Mouse (Mus musculus): ENCODE data around the gene Pds5b. TPM values are rescaled to one million over a fixed set of nuclear protein-coding genes. Genes with fewer than 3 reads are reported as not detected.

Pds5b gene
- polyA plus RNA-seq, 1 experiment = 18.7 TPM

GRCm38 (mm10) chr5:150859642-150860194 is 186.2 kb downstream of the Pds5b start:
- 75% methylated on average over 5 of the region's 5 CpGs for WGBS
- H3K27me3 ChIP-seq (ENCODE audit: control insufficient read depth, insufficient read depth, low read length) = no peaks in the 10 kb centered on the region
- no peak overlapping the region for H3K27ac ChIP-seq (ENCODE audit: control insufficient read depth, insufficient read depth, low read length)
- no peaks in the 10 kb centered on the region for H3K36me3 ChIP-seq (ENCODE audit: control insufficient read depth, insufficient read depth, low read length)
- H3K4me3 ChIP-seq (ENCODE audit: control insufficient read depth, insufficient read depth, low read length) = no peak overlapping the region
- no peaks in the 10 kb centered on the region for H3K4me1 ChIP-seq (replicated peaks; ENCODE audit: control insufficient read depth, insufficient read depth, low read length)
- TF ChIP-seq POLR2A (IDR thresholded peaks at IDR 0.05; ENCODE audit: control insufficient read depth, extremely low read depth, insufficient read depth, low read length, poor library complexity) = no peak
- DNase-seq = no peak

Other genes starting within 250 kb of the Pds5b start
- gene Zar1l, start 155.6 kb upstream of the Pds5b start, polyA plus RNA-seq (2012; rRNA removed) = not detected in 2 replicates
- gene Brca2, start 151.1 kb upstream of the Pds5b start, polyA plus RNA-seq (2012; rRNA removed) = 7.6 and 11.5 TPM in 2 replicates
- gene N4bp2l1, start 76.6 kb upstream of the Pds5b start, polyA plus RNA-seq (2012; rRNA removed) = 38.1 and 39.1 TPM in 2 replicates
- gene N4bp2l2, start 7.6 kb upstream of the Pds5b start, polyA plus RNA-seq (2012; rRNA removed) = 10.5 and 13.1 TPM in 2 replicates